Mouse (Mus musculus) cerebellum, adult 2 months (tissue): Measurements from ENCODE around the gene Gldc. TPM values are rescaled to one million over a fixed set of nuclear protein-coding genes. Genes with fewer than 3 reads are reported as not detected.

Experiments
- DNase-seq, 2 experiments: peaks; one replicate each; pipeline ENCODE4 v3.0.0; 2021
- H3K27ac ChIP-seq: fragments of 200-500 bp; 2 replicates; pipeline ENCODE4 v1.5.1; 2012; ENCODE audit warnings: low read length, control low read depth, inconsistent platforms; ENCODE audit not compliant: insufficient read depth
- H3K27me3 ChIP-seq: fragments of 200-500 bp; 2 replicates; pipeline ENCODE4 v1.6.1; 2012; ENCODE audit warnings: inconsistent platforms, mild to moderate bottlenecking, low read length, moderate library complexity; ENCODE audit not compliant: control insufficient read depth, insufficient read depth
- H3K4me1 ChIP-seq: fragments of 200-500 bp; 2 replicates; pipeline ENCODE4 v1.6.1; 2011; ENCODE audit warnings: low read length; ENCODE audit not compliant: control insufficient read depth, insufficient read depth
- H3K4me3 ChIP-seq: fragments of 200-500 bp; replicated peaks from 2 replicates; pipeline ENCODE3; 2011; ENCODE audit warnings: mild to moderate bottlenecking, low read depth, low read length, control low read depth; ENCODE audit not compliant: insufficient read depth
- CTCF ChIP-seq: fragments of 200-500 bp; IDR thresholded peaks from 2 replicates; pipeline ENCODE4 v1.5.1; 2011; ENCODE audit warnings: low read depth, mild to moderate bottlenecking, control low read depth, low read length, moderate library complexity, borderline replicate concordance; ENCODE audit not compliant: insufficient read depth
- POLR2A ChIP-seq: fragments of 200-500 bp; IDR thresholded peaks from 2 replicates; pipeline ENCODE4 v1.6.1; 2011; ENCODE audit warnings: low read length, control low read depth, borderline replicate concordance; ENCODE audit not compliant: insufficient read depth
- WGBS: fragments of 180-500 bp; shearing (Covaris S2); methylation state at CpG from one replicate; pipeline ENCODE4 v1.1.7; 2018; 5-methylcytosine and 5-hydroxymethylcytosine counted together
- polyA plus RNA-seq: library from polyadenylated mRNA; depleted of rRNA; stranded (reverse); fragments of >200 nt; gene quantifications from 2 replicates; pipeline ENCODE4 v1.2.3, GENCODE M21; 2012

Gene Gldc
- polyA plus RNA-seq, 1 experiment, result 14.9 TPM

DNA sequence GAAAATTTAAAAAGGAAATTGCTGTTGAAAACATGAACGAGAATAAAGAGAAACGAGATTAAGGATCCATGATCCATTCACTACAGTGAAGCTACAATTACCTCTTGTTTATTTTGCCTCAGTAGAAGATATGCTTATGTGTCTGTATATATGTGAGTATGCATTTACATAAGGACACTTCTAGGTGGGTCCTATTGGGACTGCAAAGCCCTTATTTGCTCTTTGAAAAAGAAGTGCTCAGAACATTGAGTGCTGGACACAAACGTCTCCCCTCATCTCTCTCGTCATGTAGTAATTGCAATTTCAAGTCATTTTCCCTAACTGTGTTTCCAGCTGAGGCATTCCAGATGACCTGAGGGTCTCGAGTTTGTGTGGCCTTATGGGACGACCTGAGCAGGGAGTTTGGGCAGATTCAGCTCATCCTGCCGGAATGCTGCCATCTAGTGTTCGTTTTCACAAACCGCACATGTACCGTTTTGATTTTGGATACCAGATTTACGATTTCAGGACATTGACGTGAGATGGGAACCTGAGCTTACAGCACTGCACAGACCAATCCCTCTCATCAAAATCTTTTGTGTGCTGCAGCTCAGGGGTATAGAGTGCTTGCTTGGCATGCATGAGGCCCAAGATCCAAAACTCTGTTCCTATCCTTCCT lies 30.1 kb upstream of the Gldc start:
- 19% methylated on average over 12 of the region's 12 CpGs for WGBS
- Histone ChIP-seq H3K4me1 (no peaks in the 10 kb centered on the region), H3K27me3 (no peaks in the 10 kb centered on the region), H3K27ac (no peak overlapping the region), H3K4me3 (no peak overlapping the region)
- TF ChIP-seq POLR2A, result no peak
- peak; percentile 79 for TF ChIP-seq CTCF
- DNase-seq, result peak; percentile 22 to 23

DNA sequence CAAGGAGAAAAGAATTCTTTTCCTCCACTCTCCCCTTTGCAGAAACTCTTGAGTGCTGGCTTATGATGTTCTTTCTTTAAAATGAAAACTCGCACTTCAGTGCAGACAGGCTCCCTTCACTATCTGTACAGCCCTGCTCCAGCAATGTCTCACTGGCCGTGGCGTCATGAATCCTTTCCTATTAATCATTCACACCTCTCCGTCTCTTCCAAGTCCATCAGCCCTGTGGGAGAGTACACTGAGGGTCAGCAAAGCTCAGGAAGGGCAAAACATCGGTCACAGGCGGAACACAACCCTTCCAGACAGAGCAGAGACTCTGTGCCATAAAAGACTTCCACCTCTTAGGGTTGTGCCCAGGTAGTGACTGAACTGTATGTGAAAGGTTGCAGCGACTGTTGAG lies 26.9 kb upstream of the Gldc start:
- Histone ChIP-seq H3K4me3 (no peak overlapping the region), H3K27ac (no peak overlapping the region), H3K27me3 (no peaks in the 10 kb centered on the region), H3K4me1 (no peaks in the 10 kb centered on the region)
- TF ChIP-seq CTCF (no peak), POLR2A (no peak)
- WGBS, result 85% methylated on average over 7 of the region's 7 CpGs
- DNase-seq, result no peak

DNA sequence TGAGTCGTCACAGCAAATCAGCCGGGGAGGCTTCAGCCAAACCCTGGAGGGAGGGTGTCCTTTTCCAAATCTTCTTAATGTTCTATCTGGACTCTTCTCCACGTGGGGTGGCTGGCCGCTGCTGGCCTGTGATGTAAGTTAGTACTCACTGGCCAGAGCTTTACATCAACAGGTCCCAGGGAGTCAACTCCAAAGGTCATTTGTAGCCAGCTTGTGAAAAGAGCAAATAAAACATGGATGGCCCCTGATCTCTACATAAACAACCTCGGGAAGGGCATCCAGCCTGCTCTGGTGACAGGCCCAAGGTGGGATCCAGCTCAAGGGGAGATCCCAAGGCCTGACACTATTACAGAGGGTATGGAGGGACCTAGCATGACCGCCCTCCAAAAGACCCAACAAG lies 19.8 kb upstream of the Gldc start:
- no peak for DNase-seq
- no peaks in the 10 kb centered on the region for H3K4me1 ChIP-seq
- no peak overlapping the region for H3K27ac ChIP-seq
- TF ChIP-seq CTCF (no peak), POLR2A (no peak)
- 79% methylated on average over 6 of the region's 6 CpGs for WGBS
- H3K27me3 ChIP-seq, result no peaks in the 10 kb centered on the region; the same call in 1 of the 2 replicates
- no peak overlapping the region for H3K4me3 ChIP-seq

DNA sequence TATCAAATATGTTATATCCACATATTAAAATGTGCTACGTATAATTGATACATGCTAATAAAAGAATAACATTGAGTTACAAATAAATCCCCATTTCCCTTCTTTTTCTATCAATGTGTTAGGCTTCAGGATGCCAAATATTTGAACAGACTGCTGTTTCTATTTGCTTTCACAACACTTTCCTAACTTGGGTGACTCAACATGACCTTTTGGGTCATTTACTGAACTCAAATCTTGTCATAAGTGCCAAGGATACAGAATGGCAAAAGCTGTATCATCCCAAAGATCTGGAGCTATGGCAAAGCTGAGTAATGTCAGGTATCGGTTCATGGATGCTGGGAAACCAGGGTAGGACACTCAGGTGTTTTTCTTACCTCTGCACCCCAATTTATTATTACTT lies 12.0 kb upstream of the Gldc start:
- TF ChIP-seq CTCF, result no peak
- no peak for TF ChIP-seq POLR2A
- 92% methylated on average over 2 of the region's 2 CpGs for WGBS
- Histone ChIP-seq H3K4me1 (no peaks in the 10 kb centered on the region), H3K27ac (no peak overlapping the region), H3K27me3 (no peaks in the 10 kb centered on the region; the same call in 1 of the 2 replicates), H3K4me3 (no peak overlapping the region)
- DNase-seq, result no peak

DNA sequence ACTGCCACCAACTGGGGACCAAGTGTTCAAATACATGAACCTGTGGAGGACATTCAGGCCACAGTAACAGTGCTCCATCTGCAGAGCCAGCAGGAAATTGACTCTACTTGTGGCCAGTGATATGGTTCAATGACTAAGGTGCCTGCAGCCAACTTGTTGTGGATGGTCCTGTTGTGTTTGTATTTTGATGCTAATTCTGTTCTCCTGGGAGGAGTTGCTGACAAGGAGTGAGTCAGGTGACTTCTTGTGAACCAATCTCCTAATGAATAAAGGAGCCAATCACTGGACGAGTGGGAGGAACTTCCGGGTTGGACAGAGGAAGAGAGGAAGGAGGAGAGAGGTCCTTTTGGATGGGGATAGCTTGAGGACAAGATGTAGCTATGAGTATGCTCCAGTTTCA lies 10.3 kb upstream of the Gldc start:
- Histone ChIP-seq H3K4me1 (no peaks in the 10 kb centered on the region), H3K4me3 (no peak overlapping the region), H3K27ac (no peak overlapping the region), H3K27me3 (no peaks in the 10 kb centered on the region)
- 84% methylated on average over 2 of the region's 2 CpGs for WGBS
- no peak for TF ChIP-seq POLR2A
- no peak for TF ChIP-seq CTCF
- DNase-seq, result no peak

DNA sequence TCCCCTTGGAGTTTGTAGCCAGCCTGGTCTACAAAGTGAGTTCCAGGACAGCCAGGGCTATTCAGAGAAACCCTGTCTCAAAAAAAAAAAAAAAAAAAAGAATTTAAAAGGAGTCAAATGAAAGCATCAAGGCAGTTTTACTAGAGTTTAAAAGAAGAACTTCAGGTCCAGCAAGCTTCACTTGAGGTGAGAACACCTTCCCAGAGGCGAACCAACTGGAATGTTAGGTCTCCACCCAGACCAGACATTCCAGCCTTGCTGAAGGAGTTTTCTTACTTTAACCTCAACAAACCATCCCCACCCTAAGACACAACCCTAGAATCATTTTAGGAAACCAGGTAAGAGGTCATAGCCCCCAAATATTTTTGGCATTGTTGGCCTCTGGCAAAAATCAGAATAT lies 4.8 kb upstream of the Gldc start:
- DNase-seq, result no peak
- peaks cover 2% of the 10 kb centered on the region; the same call in 1 of the 2 replicates for H3K27me3 ChIP-seq
- H3K27ac ChIP-seq, result no peak overlapping the region
- H3K4me3 ChIP-seq, result no peak overlapping the region
- TF ChIP-seq CTCF (no peak), POLR2A (no peak)
- H3K4me1 ChIP-seq, result no peaks in the 10 kb centered on the region
- 100% methylated on average over 1 of the region's 1 CpGs for WGBS

DNA sequence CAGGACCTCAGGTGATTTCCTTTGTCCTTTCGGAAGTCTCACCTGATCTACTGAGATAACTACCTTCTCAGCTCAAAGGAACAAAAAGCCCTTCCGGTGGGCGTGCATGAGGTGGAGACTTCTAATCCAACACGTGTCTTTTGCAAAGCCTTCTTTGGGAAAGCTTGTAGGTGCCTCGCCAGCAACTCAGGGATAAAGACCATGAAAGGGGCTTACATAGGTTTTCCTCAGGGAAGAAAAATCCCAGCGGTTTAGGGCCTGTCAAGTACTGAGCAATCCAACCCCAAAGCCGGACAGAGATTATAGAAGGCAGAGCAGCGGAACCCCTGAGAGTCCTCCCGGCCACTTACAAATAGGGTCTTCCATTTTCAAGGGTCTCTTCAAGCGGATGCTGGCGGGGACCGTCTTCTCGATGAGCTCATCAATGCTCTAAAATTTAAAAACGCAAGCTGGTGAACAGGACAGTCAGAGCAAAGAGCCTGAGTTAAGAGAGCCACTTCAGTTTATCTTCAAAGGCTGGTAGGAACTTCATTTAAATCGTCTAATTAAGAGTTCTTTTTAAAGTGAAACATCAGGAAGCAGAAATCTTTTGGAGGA lies 1.1 kb downstream of the Gldc start:
- H3K27me3 ChIP-seq, result peaks cover 5% of the 10 kb centered on the region; the same call in 1 of the 2 replicates
- peak overlapping the region; percentile 34 for H3K4me3 ChIP-seq
- H3K4me1 ChIP-seq, result no peaks in the 10 kb centered on the region; the same call in 1 of the 2 replicates
- no peak overlapping the region for H3K27ac ChIP-seq
- TF ChIP-seq POLR2A (no peak), CTCF (no peak)
- WGBS, result 10% methylated on average over 15 of the region's 15 CpGs
- DNase-seq, result no peak
